Mouse (Mus musculus): ENCODE results near the gene Arg1.

DNA sequence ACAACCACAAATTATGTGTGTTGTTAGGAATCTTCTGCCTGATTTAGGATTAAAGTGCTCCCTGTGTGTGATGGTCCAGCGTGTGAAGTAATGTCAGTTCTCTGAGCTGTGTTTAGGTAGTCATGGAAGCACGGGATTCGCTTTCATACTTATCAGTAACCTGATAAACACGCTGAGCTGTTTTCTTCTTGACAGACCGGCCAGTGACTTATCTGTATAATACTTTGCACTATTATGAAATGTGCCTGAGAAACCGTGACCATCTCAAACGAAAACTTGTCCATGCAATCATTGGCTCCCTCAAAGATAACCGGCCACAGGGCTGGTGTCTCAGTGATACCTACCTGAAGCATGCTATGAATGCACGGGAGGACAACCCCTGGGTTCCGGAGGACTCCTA lies 21.7 kb downstream of the Arg1 start:
- TF ChIP-seq CTCF (IDR thresholded peaks at IDR 0.05; ENCODE audit: control insufficient read depth, insufficient read depth, low read length), result no peak
- TF ChIP-seq POLR2A (IDR thresholded peaks at IDR 0.05; ENCODE audit: borderline replicate concordance, control insufficient read depth, low read depth, low read length), result no peak
